Mouse (Mus musculus): ENCODE measurements around the gene Ube2o. TPM values are rescaled to one million over a fixed set of nuclear protein-coding genes. Genes with fewer than 3 reads are reported as not detected.
"Not testable (repeated sequence)": the region's sequence is repeated elsewhere in the genome, so short reads cannot be mapped to it uniquely, and the experiment has no call there.

Ube2o gene
- polyA plus RNA-seq, 1 experiment from 2014 or later, result 22.4 TPM

- not testable (repeated sequence) for H3K4me2 ChIP-seq (replicated peaks); H3K36me3 ChIP-seq; H3K27me3 ChIP-seq; H3K4me3 ChIP-seq; H3K27ac ChIP-seq (replicated peaks); H3K4me1 ChIP-seq; ATAC-seq (replicated peaks); H3K9me3 ChIP-seq; H3K9ac ChIP-seq (replicated peaks)
- 88% methylated on average over 9 of the region's 9 CpGs for WGBS
Measured at GRCm38 (mm10) chr11:116611168-116611567, 29.9 kb upstream of the Ube2o start.

- Histone ChIP-seq H3K27me3 (no peaks in the 10 kb centered on the region), H3K4me1 (no peaks in the 10 kb centered on the region), H3K4me2 (replicated peaks) (no peak overlapping the region), H3K9me3 (no peaks in the 10 kb centered on the region), H3K4me3 (no peak overlapping the region), H3K36me3 (no peaks in the 10 kb centered on the region), H3K9ac (replicated peaks) (no peak overlapping the region), H3K27ac (replicated peaks) (no peak overlapping the region)
- no peak for ATAC-seq (replicated peaks)
- WGBS, result 94% methylated on average over 15 of the region's 15 CpGs
Measured at GRCm38 (mm10) chr11:116609965-116610630, 28.9 kb upstream of the Ube2o start.

DNA sequence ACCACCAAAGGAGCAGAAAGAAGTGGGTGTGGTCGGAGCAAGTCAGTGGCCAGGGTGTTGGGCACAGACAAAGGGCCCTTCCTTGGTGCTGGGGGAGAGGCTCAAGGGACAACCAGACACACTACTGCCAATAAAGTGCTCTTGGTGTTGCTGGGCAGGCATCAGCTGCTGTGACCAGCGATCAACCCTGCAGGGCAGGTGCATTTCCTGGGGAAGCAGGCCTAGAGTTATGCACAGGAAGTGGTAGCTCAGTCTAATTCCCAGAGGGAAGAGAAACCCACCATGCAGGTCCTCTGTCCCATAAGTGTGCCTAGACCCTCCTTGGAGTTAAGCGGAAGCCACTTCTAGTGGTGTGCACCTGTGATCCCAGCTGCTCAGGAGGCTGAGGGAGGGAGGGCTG lies 26.5 kb upstream of the Ube2o start:
- Histone ChIP-seq H3K9me3 (no peaks in the 10 kb centered on the region), H3K27me3 (no peaks in the 10 kb centered on the region), H3K4me3 (no peak overlapping the region), H3K4me1 (no peaks in the 10 kb centered on the region), H3K36me3 (no peaks in the 10 kb centered on the region), H3K4me2 (replicated peaks) (no peak overlapping the region), H3K9ac (replicated peaks) (no peak overlapping the region), H3K27ac (replicated peaks) (no peak overlapping the region)
- whole genome bisulfite sequencing, result 91% methylated on average over 3 of the region's 3 CpGs
- ATAC-seq (replicated peaks), result no peak

- ATAC-seq (replicated peaks), result no peak
- no peaks in the 10 kb centered on the region for H3K27me3 ChIP-seq
- no peaks in the 10 kb centered on the region for H3K36me3 ChIP-seq
- H3K27ac ChIP-seq (replicated peaks), result no peak overlapping the region
- no peak overlapping the region for H3K4me2 ChIP-seq (replicated peaks)
- no peaks in the 10 kb centered on the region for H3K9me3 ChIP-seq
- H3K4me3 ChIP-seq, result no peak overlapping the region
- H3K4me1 ChIP-seq, result no peaks in the 10 kb centered on the region
- no peak overlapping the region for H3K9ac ChIP-seq (replicated peaks)
- 96% methylated on average over 12 of the region's 12 CpGs for WGBS
Measured at GRCm38 (mm10) chr11:116604097-116604496, 22.9 kb upstream of the Ube2o start.

DNA sequence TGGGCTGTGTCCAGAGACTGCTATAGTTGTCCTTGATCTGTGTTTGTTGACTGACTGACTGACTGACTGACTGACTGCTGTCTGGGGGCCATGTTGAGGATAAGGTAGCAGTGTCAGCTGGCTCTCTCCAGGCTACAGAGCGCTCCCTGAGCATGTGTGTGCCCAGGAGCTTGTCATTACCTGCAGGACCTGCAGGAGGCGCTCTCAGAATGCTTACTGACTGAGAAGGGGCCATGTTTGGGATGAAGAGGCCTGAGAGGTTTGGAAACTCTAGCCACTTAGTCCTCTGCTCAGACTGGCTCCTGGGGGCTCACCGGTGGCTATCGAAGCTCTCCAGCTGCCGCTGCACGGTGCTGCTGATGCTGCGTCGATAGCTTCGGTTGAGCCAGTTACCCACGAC lies 22.1 kb upstream of the Ube2o start:
- Histone ChIP-seq H3K9me3 (no peaks in the 10 kb centered on the region), H3K36me3 (no peaks in the 10 kb centered on the region)
- WGBS, result 91% methylated on average over 10 of the region's 10 CpGs

DNA sequence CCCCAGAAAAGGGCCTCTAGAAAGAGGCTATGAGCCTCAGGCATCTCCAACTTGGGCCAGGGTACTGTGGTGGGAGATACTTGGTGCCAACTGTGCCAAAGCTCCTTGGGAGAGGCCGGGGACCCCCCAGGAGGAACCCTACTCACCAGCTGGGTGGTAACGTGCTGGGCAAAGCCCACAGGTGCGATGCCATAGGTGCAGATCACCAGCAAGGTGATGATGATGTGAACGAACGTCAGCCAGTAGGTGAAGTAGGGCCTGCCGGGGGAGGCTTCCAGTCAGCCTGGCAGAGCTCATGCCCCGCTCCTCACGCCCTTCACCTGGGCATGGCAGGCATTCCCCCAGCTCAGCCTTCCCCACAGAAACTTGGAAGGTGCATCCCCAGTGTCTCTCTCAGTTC lies 20.8 kb upstream of the Ube2o start:
- Histone ChIP-seq H3K9ac (replicated peaks) (no peak overlapping the region), H3K4me1 (no peaks in the 10 kb centered on the region), H3K27me3 (no peaks in the 10 kb centered on the region), H3K4me2 (replicated peaks) (no peak overlapping the region), H3K4me3 (no peak overlapping the region), H3K27ac (replicated peaks) (no peak overlapping the region), H3K36me3 (no peaks in the 10 kb centered on the region), H3K9me3 (no peaks in the 10 kb centered on the region)
- WGBS, result 84% methylated on average over 8 of the region's 8 CpGs
- ATAC-seq (replicated peaks), result no peak

More for the DNA sequence above, 22.1 kb upstream of the Ube2o start:
- Histone ChIP-seq H3K4me1 (no peaks in the 10 kb centered on the region), H3K27me3 (no peaks in the 10 kb centered on the region), H3K4me3 (no peak overlapping the region), H3K9ac (replicated peaks) (no peak overlapping the region), H3K4me2 (replicated peaks) (no peak overlapping the region), H3K27ac (replicated peaks) (no peak overlapping the region)
- no peak for ATAC-seq (replicated peaks)

- no peak overlapping the region for H3K4me3 ChIP-seq
- H3K9ac ChIP-seq (replicated peaks), result no peak overlapping the region
- no peaks in the 10 kb centered on the region for H3K36me3 ChIP-seq
- 89% methylated on average over 8 of the region's 8 CpGs for WGBS
- no peaks in the 10 kb centered on the region for H3K4me1 ChIP-seq
- no peaks in the 10 kb centered on the region for H3K27me3 ChIP-seq
- H3K4me2 ChIP-seq (replicated peaks), result no peak overlapping the region
- no peak for ATAC-seq (replicated peaks)
- H3K27ac ChIP-seq (replicated peaks), result no peak overlapping the region
- no peaks in the 10 kb centered on the region for H3K9me3 ChIP-seq
Measured at GRCm38 (mm10) chr11:116601166-116601565, 19.9 kb upstream of the Ube2o start.

DNA sequence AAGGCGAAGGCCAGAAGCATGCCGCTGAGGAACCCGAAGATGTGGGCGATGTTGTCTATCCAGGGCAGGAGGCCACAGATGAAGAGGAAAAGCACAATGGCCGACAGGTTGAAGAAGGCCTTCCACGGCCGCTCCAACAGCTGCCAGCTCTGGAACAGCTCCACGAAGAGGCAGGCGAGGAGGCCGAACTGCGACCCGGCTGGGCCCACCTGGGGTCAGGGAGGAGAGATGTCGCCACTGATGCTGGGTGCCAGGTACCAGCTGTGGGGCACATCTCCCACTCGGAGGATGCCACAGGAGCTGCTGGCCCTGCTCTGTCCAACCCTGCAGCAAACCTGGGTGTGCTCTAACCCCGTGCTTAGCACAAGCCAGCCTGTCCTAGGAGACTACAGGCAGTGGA lies 18.0 kb upstream of the Ube2o start:
- H3K4me1 ChIP-seq, result no peaks in the 10 kb centered on the region
- no peaks in the 10 kb centered on the region for H3K9me3 ChIP-seq
- 89% methylated on average over 15 of the region's 15 CpGs for WGBS
- H3K36me3 ChIP-seq, result no peaks in the 10 kb centered on the region
- no peak overlapping the region for H3K9ac ChIP-seq (replicated peaks)
- H3K27me3 ChIP-seq, result no peaks in the 10 kb centered on the region
- no peak overlapping the region for H3K27ac ChIP-seq (replicated peaks)
- no peak overlapping the region for H3K4me2 ChIP-seq (replicated peaks)
- H3K4me3 ChIP-seq, result no peak overlapping the region
- ATAC-seq (replicated peaks), result no peak

DNA sequence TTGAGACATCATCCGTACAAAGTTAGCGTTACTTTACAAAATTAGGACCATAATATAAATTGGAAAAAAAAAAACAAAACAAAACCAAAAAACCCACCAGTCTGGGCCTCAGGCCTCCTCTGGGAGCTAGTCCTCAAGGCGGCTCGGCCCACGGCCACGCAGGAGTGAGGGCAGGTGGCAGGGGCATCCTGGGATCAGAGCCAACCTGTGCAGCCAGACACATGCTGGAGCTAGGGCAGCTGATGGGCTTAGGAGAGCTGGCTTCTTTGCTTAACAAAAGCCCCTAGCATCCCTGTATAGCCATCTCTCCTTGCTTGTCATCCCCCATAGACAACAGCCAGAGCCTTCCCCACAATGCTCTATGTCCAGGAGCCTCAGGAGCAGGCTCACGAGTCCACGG lies 16.9 kb upstream of the Ube2o start:
- no peak for ATAC-seq (replicated peaks)
- H3K36me3 ChIP-seq, result no peaks in the 10 kb centered on the region
- H3K9me3 ChIP-seq, result no peaks in the 10 kb centered on the region
- WGBS, result 80% methylated on average over 8 of the region's 8 CpGs
- no peak overlapping the region for H3K4me3 ChIP-seq
- no peak overlapping the region for H3K4me2 ChIP-seq (replicated peaks)
- H3K27ac ChIP-seq (replicated peaks), result no peak overlapping the region
- no peaks in the 10 kb centered on the region for H3K27me3 ChIP-seq
- H3K4me1 ChIP-seq, result peaks cover 6% of the 10 kb centered on the region
- no peak overlapping the region for H3K9ac ChIP-seq (replicated peaks)

- no peak for ATAC-seq (replicated peaks)
- WGBS, result 90% methylated on average over 19 of the region's 19 CpGs
- H3K4me2 ChIP-seq (replicated peaks), result no peak overlapping the region
- no peaks in the 10 kb centered on the region for H3K36me3 ChIP-seq
- H3K4me1 ChIP-seq, result peaks cover 17% of the 10 kb centered on the region
- H3K4me3 ChIP-seq, result no peak overlapping the region
- no peaks in the 10 kb centered on the region for H3K27me3 ChIP-seq
- no peak overlapping the region for H3K9ac ChIP-seq (replicated peaks)
- H3K27ac ChIP-seq (replicated peaks), result no peak overlapping the region
- H3K9me3 ChIP-seq, result no peaks in the 10 kb centered on the region
Measured at GRCm38 (mm10) chr11:116596766-116597165, 15.5 kb upstream of the Ube2o start.

DNA sequence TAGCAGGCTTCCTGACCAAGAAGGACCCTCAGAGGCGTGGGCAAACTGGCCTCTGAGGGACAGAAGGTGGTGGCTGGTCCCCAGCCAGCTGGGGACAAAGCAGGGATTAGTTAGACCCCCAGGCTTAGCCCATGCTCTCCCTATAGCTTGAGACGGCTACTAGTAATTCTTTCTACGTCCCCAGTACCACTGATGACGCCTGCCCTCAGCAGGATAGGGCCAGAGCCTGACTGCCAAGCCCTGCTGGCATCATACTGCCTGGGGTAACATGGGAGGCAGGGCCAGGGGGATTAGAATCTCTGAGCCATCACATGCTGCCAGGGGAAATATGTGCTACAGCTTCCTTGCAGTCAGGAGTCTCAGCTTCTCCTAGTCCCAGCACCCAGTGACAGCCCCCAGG lies 12.1 kb upstream of the Ube2o start:
- H3K9ac ChIP-seq (replicated peaks), result no peak overlapping the region
- H3K4me1 ChIP-seq, result peaks cover 26% of the 10 kb centered on the region
- peak overlapping the region; percentile 85; the same call in 1 of the 2 replicates for H3K27ac ChIP-seq (replicated peaks)
- H3K27me3 ChIP-seq, result no peaks in the 10 kb centered on the region
- no peak overlapping the region for H3K4me3 ChIP-seq
- no peak overlapping the region for H3K4me2 ChIP-seq (replicated peaks)
- no peak for ATAC-seq (replicated peaks)
- WGBS, result 51% methylated on average over 4 of the region's 4 CpGs
- no peaks in the 10 kb centered on the region for H3K9me3 ChIP-seq
- H3K36me3 ChIP-seq, result no peaks in the 10 kb centered on the region

GRCm38 (mm10) chr11:116592428-116592827 lies 11.2 kb upstream of the Ube2o start:
- Histone ChIP-seq H3K4me2 (replicated peaks) (no peak overlapping the region), H3K27ac (replicated peaks) (peak overlapping the region; percentile 85), H3K27me3 (no peaks in the 10 kb centered on the region), H3K9me3 (no peaks in the 10 kb centered on the region), H3K4me3 (no peak overlapping the region), H3K4me1 (peaks cover 26% of the 10 kb centered on the region), H3K9ac (replicated peaks) (no peak overlapping the region), H3K36me3 (no peaks in the 10 kb centered on the region)
- ATAC-seq (replicated peaks), result peak; percentile 82

DNA sequence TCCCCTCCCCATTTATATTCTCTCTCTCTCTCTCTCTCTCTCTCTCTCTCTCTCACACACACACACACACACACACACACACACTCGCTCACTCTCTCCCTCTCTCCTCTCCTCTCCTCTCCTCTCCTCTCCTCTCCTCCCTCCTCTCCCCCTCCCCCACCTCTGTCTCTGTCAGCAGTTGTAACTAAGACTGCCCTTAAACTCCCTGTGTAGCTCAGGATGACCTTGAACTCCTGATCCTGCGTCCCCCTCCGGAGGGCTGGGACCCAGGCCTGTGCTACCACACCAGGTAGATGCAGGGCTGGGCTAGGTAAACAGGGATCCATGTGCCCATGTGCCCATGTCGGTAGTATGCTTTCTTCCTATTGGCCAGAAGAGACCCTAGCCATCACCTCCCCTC lies 10.4 kb upstream of the Ube2o start:
- Histone ChIP-seq H3K9me3 (no peaks in the 10 kb centered on the region), H3K27ac (replicated peaks) (no peak overlapping the region), H3K4me1 (peaks cover 33% of the 10 kb centered on the region), H3K36me3 (no peaks in the 10 kb centered on the region), H3K4me2 (replicated peaks) (no peak overlapping the region), H3K27me3 (no peaks in the 10 kb centered on the region), H3K9ac (replicated peaks) (no peak overlapping the region), H3K4me3 (no peak overlapping the region)
- 85% methylated on average over 4 of the region's 4 CpGs for WGBS
- no peak for ATAC-seq (replicated peaks)

Data from forebrain, embryonic 15.5 days (tissue).